Mouse (Mus musculus) liver, embryonic 14.5 days (tissue): ENCODE data around the gene Gm11437.

ENCODE experiments used
- CTCF ChIP-seq: IDR thresholded peaks from 2 replicates; pipeline ENCODE4 v1.5.1; 2016; ENCODE audit warnings: antibody characterized with exemption, low read depth, control low read depth
- EP300 ChIP-seq: IDR thresholded peaks from 2 replicates; pipeline ENCODE4 v1.6.1; 2016; ENCODE audit warnings: antibody characterized with exemption, low read depth

GRCm38 (mm10) chr11:84136453-84136852 is 30.8 kb downstream of the Gm11437 start:
- TF ChIP-seq EP300 (no peak), CTCF (no peak)
